Mouse (Mus musculus) liver, postnatal 0 days (tissue): Measurements from ENCODE around the gene Ces1e.

Experiments used
- CTCF ChIP-seq: sonication (generic); IDR thresholded peaks from 2 replicates; pipeline ENCODE4 v1.5.1; 2016; ENCODE audit warnings: antibody characterized with exemption, low read depth
- EP300 ChIP-seq: IDR thresholded peaks from 2 replicates; pipeline ENCODE4 v1.6.1; 2016; ENCODE audit warnings: antibody characterized with exemption, low read depth, mild to moderate bottlenecking

DNA sequence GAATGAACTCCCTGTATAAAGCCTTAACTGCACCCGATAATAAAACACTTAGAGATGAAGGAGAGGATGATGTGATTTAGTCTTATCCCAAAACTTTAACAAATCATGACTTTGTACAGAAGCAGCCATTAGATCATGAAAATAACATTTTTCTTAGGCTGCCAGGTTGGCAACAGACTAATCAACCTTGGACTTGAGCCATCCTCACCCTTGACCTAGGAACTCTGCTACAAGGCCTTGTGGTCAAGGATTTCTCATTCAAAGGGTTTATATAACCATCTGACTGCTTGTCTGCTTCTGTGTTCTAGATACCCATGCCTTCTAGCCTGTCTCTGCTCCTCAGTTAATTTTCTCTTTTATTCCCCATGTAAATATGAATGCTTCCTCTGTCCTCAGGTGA lies 5.3 kb upstream of the Ces1e start:
- no peak for TF ChIP-seq CTCF
- TF ChIP-seq EP300, result no peak
